Mouse (Mus musculus) thymus, adult 2 months (tissue): ENCODE data around the gene Tmem253.

ENCODE experiments used
- CTCF ChIP-seq: fragments of 200-500 bp; IDR thresholded peaks from 2 replicates; pipeline ENCODE4 v1.5.1; 2012; ENCODE audit warnings: mild to moderate bottlenecking, control low read depth, low read length, moderate library complexity, borderline replicate concordance; ENCODE audit not compliant: control insufficient read depth, poor library complexity, insufficient read depth; ENCODE audit errors: extremely low read depth
- POLR2A ChIP-seq: fragments of 200-500 bp; IDR thresholded peaks from 2 replicates; pipeline ENCODE4 v1.6.1; 2012; ENCODE audit warnings: mild to moderate bottlenecking, low read length, control low read depth, moderate library complexity; ENCODE audit not compliant: control insufficient read depth, poor library complexity, insufficient read depth; ENCODE audit errors: extremely low read depth

DNA sequence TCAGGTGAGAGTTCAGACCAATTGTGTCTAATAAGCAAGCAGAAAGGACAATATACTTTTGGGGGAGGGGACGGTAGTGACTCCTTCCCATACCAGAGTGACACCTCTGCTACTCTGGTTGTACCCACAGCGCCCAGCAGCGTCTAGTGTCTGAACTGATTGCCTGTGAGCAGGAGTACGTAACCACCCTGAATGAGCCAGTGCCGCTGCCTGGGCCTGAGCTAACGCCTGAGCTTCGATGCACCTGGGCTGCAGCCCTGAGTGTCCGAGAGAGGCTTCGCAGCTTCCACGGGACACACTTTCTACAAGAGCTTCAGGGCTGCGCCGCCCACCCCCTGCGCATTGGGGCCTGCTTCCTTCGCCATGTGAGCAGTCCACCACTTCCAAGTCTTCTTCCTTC, 18.0 kb upstream of the Tmem253 start:
- TF ChIP-seq CTCF (no peak), POLR2A (no peak)
